Mouse (Mus musculus) skeletal muscle tissue, adult 2 months (tissue): ENCODE data around the gene Gm20388.
A peak's percentile ranks its signal among the peaks of the same experiment; 100 is the strongest.

ENCODE experiments used
- DNase-seq: peaks from one replicate; pipeline ENCODE4 v3.0.0-alpha.2; 2012; ENCODE audit warnings: low read depth, low spot score

The Gm20388 gene

GRCm38 (mm10) chr8:121474161-121474897 lies 1563.7 kb downstream of the Gm20388 start:
- no peak for DNase-seq

GRCm38 (mm10) chr8:121474898-121475284 lies 1564.2 kb downstream of the Gm20388 start:
- no peak for DNase-seq

- DNase-seq = no peak
Observed at GRCm38 (mm10) chr8:121477851-121478547, 1567.4 kb downstream of the Gm20388 start.

GRCm38 (mm10) chr8:121479144-121479543 lies 1568.5 kb downstream of the Gm20388 start:
- no peak for DNase-seq

GRCm38 (mm10) chr8:121480411-121481031 lies 1569.9 kb downstream of the Gm20388 start:
- no peak for DNase-seq

- no peak for DNase-seq
Observed at GRCm38 (mm10) chr8:121484072-121484782, 1573.6 kb downstream of the Gm20388 start.

GRCm38 (mm10) chr8:121491633-121492032 lies 1581.0 kb downstream of the Gm20388 start:
- DNase-seq = no peak

- no peak for DNase-seq
Observed at GRCm38 (mm10) chr8:121497621-121498020, 1587.0 kb downstream of the Gm20388 start.

- no peak for DNase-seq
Observed at GRCm38 (mm10) chr8:121511751-121512150, 1601.1 kb downstream of the Gm20388 start.

- peak; percentile 50 for DNase-seq
Observed at GRCm38 (mm10) chr8:121513429-121513828, 1602.8 kb downstream of the Gm20388 start.

GRCm38 (mm10) chr8:121525111-121525818 lies 1614.6 kb downstream of the Gm20388 start:
- DNase-seq = no peak

- no peak for DNase-seq
Observed at GRCm38 (mm10) chr8:121526811-121527550, 1616.3 kb downstream of the Gm20388 start.

GRCm38 (mm10) chr8:121527751-121528150 lies 1617.1 kb downstream of the Gm20388 start:
- DNase-seq = no peak

GRCm38 (mm10) chr8:121528790-121529189 lies 1618.1 kb downstream of the Gm20388 start:
- DNase-seq = no peak

- DNase-seq = no peak
Observed at GRCm38 (mm10) chr8:121530639-121531038, 1620.0 kb downstream of the Gm20388 start.

GRCm38 (mm10) chr8:121532381-121532780 lies 1621.7 kb downstream of the Gm20388 start:
- DNase-seq = no peak

GRCm38 (mm10) chr8:121541862-121542261 lies 1631.2 kb downstream of the Gm20388 start:
- no peak for DNase-seq

GRCm38 (mm10) chr8:121542901-121543300 lies 1632.3 kb downstream of the Gm20388 start:
- no peak for DNase-seq

GRCm38 (mm10) chr8:121544276-121544785 lies 1633.7 kb downstream of the Gm20388 start, which contains the start of gene 1700018B08Rik:
1700018B08Rik (minus strand) TSS chr8:121544320.
- no peak for DNase-seq

GRCm38 (mm10) chr8:121544936-121545335 lies 1634.3 kb downstream of the Gm20388 start:
- DNase-seq = no peak
